Mouse (Mus musculus): Measurements from ENCODE around the gene Mettl25. TPM values are rescaled to one million over a fixed set of nuclear protein-coding genes. Genes with fewer than 3 reads are reported as not detected.
A peak's percentile ranks its signal among the peaks of the same experiment; 100 is the strongest.

Gene Mettl25
- 5.7 TPM for polyA plus RNA-seq (2021)

DNA sequence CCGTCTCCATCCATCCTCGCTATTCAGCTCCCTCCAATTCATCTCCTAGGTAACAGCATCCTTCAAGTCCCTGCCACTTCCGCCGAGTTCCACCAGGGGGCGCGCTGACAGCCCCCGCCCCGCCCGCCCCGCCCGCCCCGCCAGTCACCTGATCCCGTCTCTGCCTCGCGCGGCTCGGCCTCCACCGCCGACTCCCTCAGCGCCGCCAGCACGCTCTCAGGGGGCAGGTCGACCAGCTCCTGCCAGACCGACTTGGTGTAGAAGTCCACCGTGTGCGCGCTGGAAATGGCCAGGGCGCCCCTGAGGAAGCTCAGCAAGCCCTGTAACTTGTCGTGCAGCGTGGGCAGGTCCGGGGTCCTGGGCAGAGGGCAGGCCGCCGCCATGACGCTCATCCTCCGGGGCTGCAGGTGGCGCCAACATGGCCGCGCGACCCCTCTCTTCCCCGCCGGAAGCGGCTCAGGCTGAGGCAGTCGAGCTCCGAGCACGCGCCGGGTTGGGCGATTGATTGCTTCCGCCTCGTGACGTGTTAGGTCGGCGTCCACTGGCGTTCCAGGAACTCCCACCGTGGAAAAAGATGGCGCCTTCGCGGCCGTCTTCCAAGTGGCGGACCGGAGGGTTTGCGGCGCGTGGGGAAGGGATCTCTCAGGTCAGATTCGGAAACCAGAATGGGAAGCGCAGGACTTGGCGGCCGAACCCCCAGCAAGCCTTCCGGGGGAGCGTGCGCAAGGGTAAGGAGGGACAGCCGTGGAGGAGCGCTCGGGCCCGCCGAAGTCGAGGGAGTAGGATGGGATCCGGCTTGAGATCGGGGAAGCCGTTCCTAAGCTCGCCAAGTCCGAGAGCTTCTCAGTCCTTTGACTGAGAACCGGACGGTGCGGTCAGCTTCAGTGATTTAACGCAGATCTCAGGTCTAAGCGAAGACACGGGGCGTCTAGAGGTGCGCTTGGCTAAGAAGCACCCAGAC, at the start of gene Mettl25, which contains the start of gene Ccdc59:
Mettl25 (minus strand) TSS at position 453 of the 961 bp plus-strand sequence.
Ccdc59 (plus strand) TSS at position 140 of the 961 bp plus-strand sequence.
- DNase-seq (ENCODE audit: low read depth, low spot score) (peak; percentile 54), ATAC-seq (peak; percentile 98)
- H3K27me3 ChIP-seq: no peaks in the 10 kb centered on the region
- in situ Hi-C loops (cut with MboI; ENCODE audit: low pct_unique_long_range_greater_than_20kb): no loop called here
- CTCF ChIA-PET: interaction anchor here (1.0 to 1.8 kb wide), 6 partner anchors 9 to 744 kb away, joined by 3 to 16 read pairs (median 6); no protein-coding TSS in a partner anchor
- POLR2A ChIA-PET: no interaction called here
- TF ChIP-seq CTCF (IDR thresholded peaks at IDR 0.05): peak; percentile 94

DNA sequence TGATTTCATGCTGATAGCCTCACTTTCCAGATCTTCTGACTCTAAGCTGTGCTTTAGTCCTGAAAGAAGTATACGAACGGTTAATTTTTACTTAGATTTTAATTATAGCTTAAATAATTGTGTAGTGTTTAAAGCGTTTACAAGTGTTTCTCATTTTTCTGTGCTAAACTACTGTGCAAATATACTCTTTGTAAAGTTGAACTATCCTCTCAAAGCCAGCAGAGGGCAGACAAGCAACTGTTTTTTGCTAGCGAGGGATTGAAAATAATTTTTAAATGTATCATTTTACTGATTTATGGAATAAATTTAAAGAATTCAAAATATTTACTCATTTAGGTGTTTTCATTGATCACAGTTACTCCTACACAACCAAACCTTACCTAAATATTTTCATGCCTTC, 26.1 kb upstream of the Mettl25 start:
- H3K27me3 ChIP-seq: peaks cover 27% of the 10 kb centered on the region
- DNase-seq (ENCODE audit: low read depth, low spot score) (no peak), ATAC-seq (no peak)
- in situ Hi-C loops (cut with MboI; ENCODE audit: low pct_unique_long_range_greater_than_20kb): loop anchor here (5.0 kb wide), 1 partner anchor 715 kb away; no protein-coding TSS in a partner anchor
- ChIA-PET POLR2A (no interaction called here), CTCF (no interaction called here)
- peak; percentile 46 for TF ChIP-seq CTCF (IDR thresholded peaks at IDR 0.05)

DNA sequence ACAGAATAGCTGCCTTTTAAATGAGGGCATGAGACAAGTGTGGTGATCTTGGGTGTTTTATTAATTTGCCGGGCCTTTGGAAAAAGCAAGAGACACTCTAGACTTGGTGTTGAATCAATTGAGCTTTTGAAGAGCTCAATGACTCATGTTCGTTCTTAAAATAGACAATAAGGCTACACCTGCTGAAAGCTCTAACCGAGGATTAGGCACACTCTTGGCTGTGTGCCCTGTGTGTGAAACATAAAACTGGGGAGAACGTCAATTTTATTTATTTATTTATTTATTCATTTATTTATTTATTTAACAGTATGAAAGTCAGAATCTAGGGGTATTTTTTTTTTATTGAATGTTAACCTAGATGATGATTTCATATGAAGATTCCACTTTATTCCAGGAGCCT, 10.0 kb upstream of the Mettl25 start:
- no peaks in the 10 kb centered on the region for H3K27me3 ChIP-seq
- ChIA-PET POLR2A (no interaction called here), CTCF (interaction anchor here (2.1 kb wide), 1 partner anchor 10 kb away, joined by 7 read pairs; the partner anchor contains the start of genes Ccdc59 and Mettl25)
- ATAC-seq (no peak), DNase-seq (ENCODE audit: low read depth, low spot score) (no peak)
- in situ Hi-C loops (cut with MboI; ENCODE audit: low pct_unique_long_range_greater_than_20kb): no loop called here
- TF ChIP-seq CTCF (IDR thresholded peaks at IDR 0.05): no peak

DNA sequence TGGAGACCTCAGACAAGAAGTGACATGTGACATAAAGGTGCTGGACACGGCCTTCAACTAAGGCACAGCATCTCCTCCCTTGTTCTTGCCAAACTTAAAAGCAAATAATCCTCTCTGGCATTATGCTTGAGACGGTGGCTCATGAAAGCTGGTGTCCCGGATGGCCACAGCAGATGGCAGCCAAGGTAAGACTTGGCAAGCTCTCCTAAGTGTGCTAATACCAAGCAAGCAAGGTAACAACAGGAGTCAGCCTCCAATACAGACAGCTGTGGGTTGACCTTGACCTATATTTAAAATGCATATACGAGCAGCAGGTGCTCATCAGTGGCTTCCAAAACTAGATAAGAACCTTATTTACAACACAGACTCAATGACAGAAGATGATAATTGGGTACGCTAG, 9.1 kb upstream of the Mettl25 start:
- DNase-seq (ENCODE audit: low read depth, low spot score) (no peak), ATAC-seq (no peak)
- in situ Hi-C loops (cut with MboI; ENCODE audit: low pct_unique_long_range_greater_than_20kb): no loop called here
- no peaks in the 10 kb centered on the region for H3K27me3 ChIP-seq
- POLR2A ChIA-PET: no interaction called here
- TF ChIP-seq CTCF (IDR thresholded peaks at IDR 0.05): no peak
- CTCF ChIA-PET: interaction anchor here (2.1 kb wide), 1 partner anchor 9 kb away, joined by 7 read pairs; the partner anchor contains the start of genes Ccdc59 and Mettl25

DNA sequence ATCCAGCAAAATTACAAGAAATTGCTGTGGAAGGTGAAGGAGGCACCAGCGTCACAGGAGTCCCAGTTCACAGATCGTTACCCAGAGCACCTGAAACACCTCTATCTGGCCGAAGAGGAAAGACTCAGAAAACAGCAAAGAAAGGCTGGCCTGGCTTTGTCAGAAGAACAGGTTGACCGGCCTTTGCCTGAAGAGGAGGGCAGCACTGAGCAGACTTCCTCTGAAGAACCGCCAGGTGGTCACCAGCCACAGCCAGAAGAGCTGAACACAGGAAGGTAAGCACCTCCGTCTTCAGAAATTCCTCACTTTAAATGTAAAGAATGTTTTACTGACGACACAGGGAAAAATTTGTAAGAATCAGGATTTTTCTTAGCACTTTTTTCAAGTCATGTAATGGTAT, 1.4 kb upstream of the Mettl25 start:
- ATAC-seq: no peak
- H3K27me3 ChIP-seq: no peaks in the 10 kb centered on the region
- POLR2A ChIA-PET: no interaction called here
- no peak for DNase-seq (ENCODE audit: low read depth, low spot score)
- no peak for TF ChIP-seq CTCF (IDR thresholded peaks at IDR 0.05)
- in situ Hi-C loops (cut with MboI; ENCODE audit: low pct_unique_long_range_greater_than_20kb): no loop called here
- CTCF ChIA-PET: no interaction called here

DNA sequence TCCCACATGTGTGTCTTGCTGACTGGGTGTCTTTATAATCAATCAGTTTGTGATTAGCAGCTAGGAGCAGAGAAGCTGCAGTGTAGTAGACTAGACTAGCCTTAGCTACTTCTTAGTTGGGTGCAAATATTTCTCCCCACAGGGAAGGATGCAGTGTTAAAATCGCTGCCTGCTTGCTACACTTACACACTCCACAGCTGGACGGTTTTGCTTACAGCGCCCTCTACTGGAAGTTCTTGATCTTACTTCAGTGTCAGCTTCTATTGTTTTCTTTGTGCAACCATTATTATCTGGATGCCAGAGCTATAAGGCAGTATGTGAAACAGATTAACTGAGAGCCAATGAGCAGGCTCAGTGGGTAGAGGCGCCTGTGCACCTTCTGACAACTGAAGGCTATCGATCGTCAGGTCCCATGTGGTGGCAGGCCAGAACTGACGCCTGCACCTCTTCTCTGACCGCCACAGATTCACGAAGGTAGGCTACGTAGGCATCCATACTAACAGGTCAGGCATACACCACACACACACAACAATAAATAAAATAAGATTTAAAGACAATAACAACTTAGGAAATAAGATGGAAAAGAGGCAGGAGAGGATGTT, 6.5 kb downstream of the Mettl25 start:
- DNase-seq (ENCODE audit: low read depth, low spot score) (no peak), ATAC-seq (peak; percentile 96)
- no peaks in the 10 kb centered on the region for H3K27me3 ChIP-seq
- POLR2A ChIA-PET: no interaction called here
- in situ Hi-C loops (cut with MboI; ENCODE audit: low pct_unique_long_range_greater_than_20kb): no loop called here
- peak; percentile 72 for TF ChIP-seq CTCF (IDR thresholded peaks at IDR 0.05)
- CTCF ChIA-PET: interaction anchor here (1.0 to 2.6 kb wide), 6 partner anchors 9 to 60 kb away, joined by 3 to 16 read pairs (median 4); no protein-coding TSS in a partner anchor

DNA sequence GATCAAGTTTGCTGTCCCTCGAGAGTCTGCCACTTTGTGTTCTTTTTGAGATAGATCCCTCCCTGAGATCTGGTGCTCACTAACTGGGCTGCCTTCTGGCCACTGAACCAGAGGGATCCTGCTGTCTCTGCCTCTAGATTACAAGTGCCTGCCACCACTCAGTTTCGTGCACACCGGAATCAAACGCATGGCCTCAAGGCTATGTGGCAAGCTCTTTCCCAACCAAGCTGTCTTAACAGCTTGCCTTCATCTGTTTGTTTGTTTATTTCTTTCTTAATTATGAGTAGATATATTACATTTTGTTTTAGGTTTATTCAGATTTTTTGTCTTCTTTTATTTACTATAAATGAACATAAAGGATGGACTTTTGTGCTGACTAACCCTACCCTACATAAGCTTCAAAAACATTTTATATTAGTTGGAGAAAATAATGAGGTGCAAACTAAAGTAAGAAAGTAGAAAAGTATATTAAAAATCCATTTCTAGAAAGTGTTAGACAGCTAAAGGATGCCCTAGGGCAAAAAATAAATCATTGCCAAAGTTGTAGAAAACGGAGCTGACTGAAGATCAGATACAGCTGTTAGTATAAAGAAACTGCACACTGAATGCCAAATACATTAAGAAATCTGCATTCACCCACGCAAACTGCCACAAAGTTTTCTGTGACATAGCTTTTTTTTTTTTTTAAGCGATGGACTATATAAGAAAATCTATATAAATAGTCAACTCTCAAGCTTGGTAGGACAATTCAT, 34.7 kb downstream of the Mettl25 start:
- no peak for DNase-seq (ENCODE audit: low read depth, low spot score)
- ATAC-seq: no peak
- in situ Hi-C loops (cut with MboI; ENCODE audit: low pct_unique_long_range_greater_than_20kb): no loop called here
- POLR2A ChIA-PET: no interaction called here
- TF ChIP-seq CTCF (IDR thresholded peaks at IDR 0.05): no peak
- CTCF ChIA-PET: interaction anchor here (1.1 to 1.5 kb wide), 2 partner anchors 11 to 32 kb away, joined by 3 to 9 read pairs; no protein-coding TSS in a partner anchor
- no peaks in the 10 kb centered on the region for H3K27me3 ChIP-seq

DNA sequence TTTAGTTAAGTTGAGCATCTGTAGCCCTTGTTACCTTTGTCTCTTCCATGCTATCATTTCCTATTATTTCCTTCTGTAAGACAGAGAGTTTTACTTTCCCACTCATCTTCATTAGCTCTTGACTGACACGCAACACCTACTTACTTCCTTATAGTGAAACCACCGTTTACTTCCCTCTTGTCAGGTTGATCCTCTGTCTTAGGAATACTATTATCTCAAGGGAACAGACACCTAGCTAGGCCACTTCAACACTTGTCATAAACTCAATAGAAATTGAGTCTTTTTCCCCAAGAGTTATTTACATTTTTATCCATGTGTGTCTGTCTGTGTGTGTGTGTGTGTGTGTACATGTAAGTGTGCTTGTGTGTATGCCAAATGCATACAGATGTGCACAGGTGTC, 37.7 kb downstream of the Mettl25 start:
- POLR2A ChIA-PET: interaction anchor here (0.5 kb wide), 1 partner anchor 1217 kb away, joined by 5 read pairs; no protein-coding TSS in a partner anchor
- DNase-seq (ENCODE audit: low read depth, low spot score) (no peak), ATAC-seq (no peak)
- in situ Hi-C loops (cut with MboI; ENCODE audit: low pct_unique_long_range_greater_than_20kb): no loop called here
- CTCF ChIA-PET: interaction anchor here (1.1 to 1.9 kb wide), 3 partner anchors 13 to 23 kb away, joined by 3 to 5 read pairs (median 5); no protein-coding TSS in a partner anchor
- H3K27me3 ChIP-seq: no peaks in the 10 kb centered on the region
- TF ChIP-seq CTCF (IDR thresholded peaks at IDR 0.05): no peak

DNA sequence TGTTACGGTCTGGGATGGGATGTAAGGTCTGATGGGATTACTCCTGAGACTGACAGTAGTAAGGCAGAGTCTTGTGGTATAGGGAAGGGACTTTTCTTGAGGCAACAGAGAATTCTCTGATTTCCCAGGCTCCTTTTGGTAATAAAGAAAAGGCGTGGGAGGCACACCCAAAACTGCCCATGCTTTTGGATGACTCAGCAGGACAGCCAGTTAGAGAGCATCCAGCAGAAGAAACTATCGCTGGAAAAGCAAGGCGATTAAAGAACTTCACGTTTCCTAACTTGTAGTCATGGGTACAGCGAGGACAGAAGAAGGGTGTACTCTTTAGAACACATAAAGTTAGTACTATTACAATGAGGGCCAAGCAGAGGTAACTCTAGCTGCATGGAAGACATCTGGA, 39.0 kb downstream of the Mettl25 start:
- ATAC-seq: no peak
- in situ Hi-C loops (cut with MboI; ENCODE audit: low pct_unique_long_range_greater_than_20kb): no loop called here
- TF ChIP-seq CTCF (IDR thresholded peaks at IDR 0.05): no peak
- DNase-seq (ENCODE audit: low read depth, low spot score): no peak
- H3K27me3 ChIP-seq: no peaks in the 10 kb centered on the region
- ChIA-PET CTCF (no interaction called here), POLR2A (no interaction called here)

DNA sequence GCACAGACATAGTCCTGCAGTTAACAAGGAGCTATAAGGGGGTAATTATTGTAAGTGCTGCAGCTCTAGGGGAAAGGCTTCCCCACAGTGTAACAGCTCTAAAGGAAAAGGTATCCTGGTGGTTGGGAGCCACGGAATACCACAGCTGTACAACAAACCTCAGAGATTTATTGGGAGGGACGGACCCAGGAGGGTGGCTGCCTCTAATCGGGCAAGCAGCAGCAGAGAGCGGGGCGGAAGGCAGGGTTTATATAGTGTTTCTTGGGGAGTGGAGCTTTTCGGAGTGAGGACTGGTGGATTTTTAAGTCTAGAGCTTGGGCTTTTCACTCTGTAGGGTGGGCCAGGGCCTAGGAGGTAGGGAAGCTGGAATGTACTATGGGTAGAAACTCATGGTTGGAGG, 40.0 kb downstream of the Mettl25 start:
- ChIA-PET POLR2A (no interaction called here), CTCF (interaction anchor here (1.3 to 1.8 kb wide), 2 partner anchors 9 to 26 kb away, joined by 3 to 4 read pairs; no protein-coding TSS in a partner anchor)
- in situ Hi-C loops (cut with MboI; ENCODE audit: low pct_unique_long_range_greater_than_20kb): no loop called here
- no peak for TF ChIP-seq CTCF (IDR thresholded peaks at IDR 0.05)
- H3K27me3 ChIP-seq: no peaks in the 10 kb centered on the region
- no peak for ATAC-seq
- DNase-seq (ENCODE audit: low read depth, low spot score): no peak

Data from Patski (cell line).